Mouse (Mus musculus): Measurements from ENCODE around the gene Rxfp2.

Rxfp2 gene

DNA sequence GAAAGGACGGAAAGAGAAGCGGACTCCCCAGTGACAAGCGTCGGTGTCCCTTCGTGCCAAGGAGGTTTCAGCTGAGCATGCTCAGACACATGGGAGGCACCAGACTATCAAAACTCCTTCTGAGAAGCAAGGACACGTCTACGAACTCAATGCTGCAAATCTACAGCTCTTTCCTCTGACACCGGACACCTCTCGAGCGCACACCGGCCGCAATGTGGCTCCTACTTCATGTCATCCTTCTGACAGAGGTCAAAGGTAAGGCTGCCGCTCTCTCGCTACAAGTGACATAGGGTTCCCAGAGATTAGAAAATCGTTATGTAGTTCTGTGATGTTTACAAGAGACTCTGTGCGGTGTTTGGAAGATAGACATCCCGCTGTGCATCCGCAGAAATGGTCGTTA lies at the start of gene Rxfp2:
Rxfp2 (plus strand) TSS at position 20 of the 400 bp plus-strand sequence.
- TF ChIP-seq GATA4 (IDR thresholded peaks at IDR 0.05; ENCODE audit: insufficient replicate concordance, low read length), result no peak

DNA sequence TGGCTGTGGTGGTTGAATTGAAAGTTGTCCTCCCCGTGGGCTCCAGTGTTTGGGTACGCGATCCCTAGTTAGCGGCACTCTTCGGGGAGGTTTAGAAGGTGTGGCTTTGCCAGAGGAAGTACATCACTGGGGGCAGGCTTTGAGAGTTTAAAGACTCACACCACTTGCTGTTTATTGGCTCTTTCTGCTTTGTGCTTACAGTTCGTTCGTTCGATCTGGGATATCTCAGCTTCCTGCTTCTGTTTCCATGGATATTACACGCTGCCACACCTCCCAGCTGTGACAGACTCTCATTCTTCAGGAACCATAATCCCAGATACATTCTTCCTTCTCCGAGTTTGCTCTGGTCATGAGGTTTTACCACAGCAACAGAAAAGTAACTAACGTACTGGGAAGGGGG lies 48.2 kb upstream of the Rxfp2 start:
- TF ChIP-seq GATA4 (IDR thresholded peaks at IDR 0.05; ENCODE audit: insufficient replicate concordance, low read length), result no peak

DNA sequence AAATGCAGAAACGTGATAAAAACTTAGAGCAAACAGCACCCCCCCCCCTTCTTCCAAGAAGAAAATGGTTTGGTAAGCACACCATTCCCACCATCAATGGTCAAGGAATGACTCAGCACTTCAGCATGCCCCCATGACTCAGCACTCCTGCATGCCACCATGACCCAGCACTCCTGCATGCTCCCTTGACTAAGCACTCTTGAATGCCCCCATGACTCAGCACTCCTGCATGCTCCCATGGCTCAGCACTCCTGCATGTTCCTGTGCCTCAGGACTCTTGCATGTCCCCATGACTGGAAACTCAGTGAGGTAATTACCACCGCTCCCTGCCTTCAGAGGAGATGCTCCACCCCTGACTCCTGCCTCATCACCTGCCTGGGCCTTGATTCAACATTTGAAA lies 41.4 kb upstream of the Rxfp2 start:
- TF ChIP-seq GATA4 (IDR thresholded peaks at IDR 0.05; ENCODE audit: insufficient replicate concordance, low read length), result no peak

DNA sequence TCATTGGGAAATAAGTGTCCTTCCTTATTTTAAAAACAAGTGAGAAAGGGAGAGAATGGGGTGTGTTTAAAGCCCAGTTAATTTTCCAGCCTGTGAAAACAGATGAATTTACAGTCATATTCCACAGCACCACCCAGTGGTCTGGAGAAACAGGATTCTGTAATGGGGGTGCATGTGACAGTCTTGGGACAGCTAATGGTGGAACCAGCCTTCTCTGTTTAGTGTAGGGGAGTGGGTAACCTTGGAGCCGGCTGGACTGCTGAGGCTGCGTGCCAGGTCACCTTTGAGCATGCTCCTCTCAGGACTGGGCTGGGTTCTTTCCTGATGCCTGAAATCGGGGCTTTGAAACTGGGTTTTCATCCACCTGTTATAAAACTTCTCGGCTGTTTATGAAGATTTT lies 34.9 kb upstream of the Rxfp2 start:
- TF ChIP-seq GATA4 (IDR thresholded peaks at IDR 0.05; ENCODE audit: insufficient replicate concordance, low read length), result no peak

DNA sequence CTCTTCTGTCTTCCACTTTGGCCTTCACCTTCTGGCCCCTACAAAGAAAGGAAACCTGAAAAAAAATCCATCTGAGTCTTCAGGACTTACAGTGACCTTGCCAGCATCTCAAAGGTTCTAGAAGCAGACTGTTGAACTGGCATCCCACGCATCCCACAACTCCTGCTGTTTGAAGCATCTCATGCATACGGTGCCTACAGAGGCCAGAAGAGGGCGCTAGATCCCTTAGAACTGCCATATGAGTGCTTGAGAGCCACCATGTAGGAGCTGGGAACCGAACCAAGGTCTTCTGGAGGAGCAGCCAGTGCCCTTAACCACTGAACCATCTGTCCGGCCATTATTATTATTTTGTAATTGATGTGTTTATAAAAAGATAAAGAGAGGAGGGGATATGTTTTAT lies 23.9 kb upstream of the Rxfp2 start:
- TF ChIP-seq GATA4 (IDR thresholded peaks at IDR 0.05; ENCODE audit: insufficient replicate concordance, low read length), result no peak

DNA sequence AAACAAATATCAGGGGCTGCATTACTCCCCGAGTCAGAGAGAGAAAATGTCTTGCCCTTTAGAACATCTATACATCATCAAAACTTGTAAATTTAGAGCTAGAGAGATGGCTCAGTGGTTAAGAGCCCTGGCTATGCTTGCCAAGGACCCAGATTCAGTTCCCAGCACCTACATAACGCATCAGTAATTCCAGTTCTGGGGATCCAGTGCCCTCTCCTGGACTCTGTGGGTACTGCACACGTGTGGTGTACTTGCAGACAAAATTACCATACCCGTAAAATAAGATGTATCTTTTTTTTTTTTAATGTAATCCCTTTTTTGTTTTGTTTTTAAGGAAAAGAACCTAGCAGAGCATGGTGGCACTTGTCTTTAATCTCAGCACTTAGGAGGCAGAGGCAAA lies 21.9 kb upstream of the Rxfp2 start:
- TF ChIP-seq GATA4 (IDR thresholded peaks at IDR 0.05; ENCODE audit: insufficient replicate concordance, low read length), result no peak

DNA sequence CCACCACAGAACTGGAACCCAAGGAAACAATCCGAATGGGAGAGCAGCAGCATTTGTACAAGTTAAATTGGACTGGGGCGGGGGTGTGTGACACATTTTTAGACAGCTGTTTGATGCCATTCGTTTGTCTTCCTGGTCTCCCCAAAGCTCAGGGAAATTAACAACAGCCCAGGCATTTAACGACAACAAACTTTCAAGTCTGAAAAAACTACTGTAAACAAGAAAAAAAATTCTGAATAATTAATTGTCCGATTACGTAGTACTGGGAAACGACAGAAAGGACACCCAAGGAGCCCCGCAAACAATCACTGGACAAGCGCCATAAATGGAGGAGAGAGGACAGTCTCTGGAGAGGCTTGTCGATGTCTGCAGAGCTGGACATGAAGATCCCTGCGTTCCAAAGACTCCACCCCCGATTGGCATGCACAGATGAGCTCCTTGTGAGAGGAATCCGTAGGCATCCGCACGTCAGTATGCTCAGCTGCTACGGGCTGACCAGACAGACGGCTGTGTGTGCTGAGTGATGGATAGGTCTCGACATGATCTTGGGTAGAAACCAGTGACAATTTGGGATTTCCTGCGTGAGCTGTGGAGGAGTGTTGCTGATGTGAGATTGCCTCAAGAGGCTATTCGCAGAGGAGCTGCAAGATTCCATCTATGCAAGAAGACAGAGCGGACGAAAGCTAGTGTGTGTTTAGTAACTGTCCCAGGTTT lies 21.0 kb upstream of the Rxfp2 start:
- TF ChIP-seq GATA4 (IDR thresholded peaks at IDR 0.05; ENCODE audit: insufficient replicate concordance, low read length), result no peak

DNA sequence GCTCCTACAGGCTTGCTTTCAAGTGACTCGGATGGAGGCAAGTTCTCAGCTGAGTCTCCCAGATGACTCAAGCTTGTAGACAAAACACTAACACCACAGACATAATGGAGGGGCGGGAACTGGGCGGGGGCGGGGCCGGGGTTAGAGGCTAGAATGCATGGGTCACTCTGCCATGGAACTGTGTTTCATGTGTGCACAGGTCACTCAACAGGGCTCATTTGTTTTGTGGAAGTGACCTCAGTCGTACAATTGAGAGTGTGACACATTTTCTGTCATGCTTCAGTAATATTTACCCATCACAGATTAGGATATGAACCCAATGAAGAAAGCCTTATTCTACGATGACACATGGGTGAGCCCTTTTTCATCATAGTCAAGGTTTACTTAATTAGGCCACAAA lies 20.2 kb upstream of the Rxfp2 start:
- no peak for TF ChIP-seq GATA4 (IDR thresholded peaks at IDR 0.05; ENCODE audit: insufficient replicate concordance, low read length)

DNA sequence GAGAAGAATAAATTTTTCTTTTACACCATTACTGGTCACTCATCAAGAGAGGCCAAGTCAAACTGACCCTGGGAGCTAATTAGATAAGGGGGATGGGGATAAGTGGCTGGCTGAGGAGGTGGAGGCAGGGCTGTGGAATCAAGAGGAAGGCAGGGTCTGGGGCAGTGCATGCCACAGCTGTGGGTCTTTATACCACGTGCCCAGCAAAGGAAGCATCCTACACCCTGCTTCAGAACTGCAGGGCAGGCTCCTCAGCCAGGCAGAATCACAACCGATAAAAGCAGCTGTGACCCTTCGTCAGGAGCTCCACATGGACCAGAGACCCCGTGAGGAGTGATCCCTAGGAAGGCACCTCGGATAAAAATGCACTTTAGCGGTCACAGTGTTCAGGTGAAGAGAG lies 13.1 kb upstream of the Rxfp2 start:
- no peak for TF ChIP-seq GATA4 (IDR thresholded peaks at IDR 0.05; ENCODE audit: insufficient replicate concordance, low read length)

DNA sequence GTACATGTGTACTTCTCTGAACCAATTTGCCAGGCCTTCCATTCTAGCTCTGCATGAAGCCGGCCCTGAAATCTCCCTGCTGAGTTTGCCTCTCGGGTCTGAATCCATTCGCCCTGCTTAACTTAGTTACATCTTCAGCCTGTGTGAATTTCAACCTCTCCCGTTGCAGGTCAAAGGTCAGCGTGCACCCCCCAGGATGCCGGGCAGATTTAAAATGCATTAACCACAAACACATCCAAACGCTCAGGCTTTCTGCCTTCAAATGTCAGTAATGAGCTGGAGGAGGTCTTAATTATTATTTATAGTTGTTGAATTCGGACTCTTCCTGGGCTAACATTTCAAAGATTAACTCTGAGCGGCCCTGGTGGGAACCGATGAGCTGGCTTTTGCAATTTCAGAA lies 1.6 kb upstream of the Rxfp2 start:
- TF ChIP-seq GATA4 (IDR thresholded peaks at IDR 0.05; ENCODE audit: insufficient replicate concordance, low read length), result no peak

DNA sequence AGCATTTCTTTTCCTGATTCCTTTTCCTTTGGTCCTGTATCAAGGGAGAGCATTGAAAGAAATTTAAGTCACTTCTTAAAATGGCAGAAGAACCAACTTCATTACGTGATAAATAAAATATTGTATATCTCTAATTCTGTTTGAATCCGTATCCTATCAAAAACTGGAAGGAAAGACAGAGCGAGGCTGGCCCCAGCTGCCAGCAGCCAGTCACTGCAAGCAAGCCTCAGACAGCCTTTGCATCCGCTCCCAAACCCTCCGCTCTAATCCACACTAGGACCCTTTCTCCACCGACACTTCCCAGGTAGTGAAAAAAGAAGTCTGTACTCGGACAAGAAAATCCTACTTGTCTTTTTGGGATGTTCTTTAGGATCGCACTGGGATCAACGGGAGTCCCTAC lies 803 bp upstream of the Rxfp2 start:
- TF ChIP-seq GATA4 (IDR thresholded peaks at IDR 0.05; ENCODE audit: insufficient replicate concordance, low read length), result no peak

DNA sequence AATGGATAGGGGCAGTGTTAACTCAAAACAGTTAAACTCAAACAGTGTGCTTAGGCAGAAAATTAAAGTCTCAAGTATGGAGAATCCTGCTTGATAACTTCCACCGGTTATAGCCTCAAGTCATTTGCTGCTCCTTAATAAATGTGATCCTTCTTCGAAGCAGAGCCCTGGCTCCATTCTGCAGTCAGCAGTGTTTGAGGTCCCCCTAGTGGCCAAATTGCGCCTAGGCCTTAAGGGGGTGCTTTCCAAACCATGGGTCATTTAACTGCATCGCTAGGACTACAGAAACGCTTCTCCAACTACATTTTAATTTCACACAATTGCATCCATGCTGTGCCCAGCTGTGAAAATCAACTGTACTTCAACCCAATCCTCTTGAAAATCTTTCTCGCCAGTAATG lies 2.4 kb downstream of the Rxfp2 start:
- TF ChIP-seq GATA4 (IDR thresholded peaks at IDR 0.05; ENCODE audit: insufficient replicate concordance, low read length), result no peak

DNA sequence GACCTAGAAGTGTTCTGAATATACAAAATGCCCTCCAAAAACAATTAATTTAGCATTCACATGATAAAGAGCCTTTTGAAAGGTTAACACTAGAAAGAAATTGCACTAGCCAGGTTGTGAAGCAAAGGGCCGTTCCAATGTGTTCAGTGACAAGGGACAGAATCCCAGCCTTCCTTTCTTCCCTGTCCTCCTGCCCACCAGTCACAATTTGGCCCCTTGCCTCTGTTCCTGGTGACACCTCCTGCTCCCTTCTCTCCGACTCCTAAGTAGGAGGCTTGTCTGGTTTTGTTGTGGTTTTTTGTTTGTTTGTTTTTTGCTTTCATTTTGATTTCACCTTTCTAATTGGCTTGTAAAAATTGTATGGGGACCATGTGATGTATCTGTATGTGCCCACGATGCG lies 3.3 kb downstream of the Rxfp2 start:
- no peak for TF ChIP-seq GATA4 (IDR thresholded peaks at IDR 0.05; ENCODE audit: insufficient replicate concordance, low read length)

DNA sequence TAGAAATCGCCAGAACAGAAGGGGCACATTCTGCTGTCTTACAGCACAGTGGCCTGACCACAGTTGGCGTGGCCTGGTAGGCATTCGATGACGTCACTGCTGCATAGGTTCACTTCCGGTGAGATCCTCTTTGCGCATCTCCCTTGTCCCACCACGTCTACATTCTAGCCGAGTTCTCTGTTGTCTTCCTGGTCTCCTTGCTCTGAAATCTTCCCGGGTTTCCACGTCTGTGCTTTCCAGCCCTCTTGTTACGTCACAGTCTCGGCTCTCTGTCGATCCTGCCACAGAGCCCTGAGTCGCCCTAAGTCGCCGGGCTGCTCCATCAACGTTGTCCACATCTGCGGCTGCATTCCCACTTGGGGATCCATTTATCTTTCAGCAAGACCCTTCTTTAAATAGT lies 4.1 kb downstream of the Rxfp2 start:
- no peak for TF ChIP-seq GATA4 (IDR thresholded peaks at IDR 0.05; ENCODE audit: insufficient replicate concordance, low read length)

DNA sequence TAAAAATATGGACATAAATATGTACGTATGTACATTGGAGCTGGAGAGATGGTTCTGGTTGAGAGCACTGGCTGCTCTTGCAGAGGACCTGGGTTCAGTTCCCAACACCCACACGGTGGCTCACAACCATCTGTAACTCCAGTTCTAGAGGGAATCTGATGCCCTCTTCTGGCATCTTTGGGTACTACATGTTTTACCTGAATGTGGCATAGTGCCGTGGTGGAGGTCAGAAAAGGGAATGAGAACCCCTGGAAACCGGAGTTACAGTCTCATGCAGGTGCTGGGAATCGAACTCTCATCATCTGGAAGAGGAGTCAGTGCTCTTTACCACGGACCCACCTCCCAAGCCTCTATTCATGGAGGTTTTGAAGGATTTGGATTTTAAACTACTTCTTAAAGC lies 5.0 kb downstream of the Rxfp2 start:
- no peak for TF ChIP-seq GATA4 (IDR thresholded peaks at IDR 0.05; ENCODE audit: insufficient replicate concordance, low read length)

DNA sequence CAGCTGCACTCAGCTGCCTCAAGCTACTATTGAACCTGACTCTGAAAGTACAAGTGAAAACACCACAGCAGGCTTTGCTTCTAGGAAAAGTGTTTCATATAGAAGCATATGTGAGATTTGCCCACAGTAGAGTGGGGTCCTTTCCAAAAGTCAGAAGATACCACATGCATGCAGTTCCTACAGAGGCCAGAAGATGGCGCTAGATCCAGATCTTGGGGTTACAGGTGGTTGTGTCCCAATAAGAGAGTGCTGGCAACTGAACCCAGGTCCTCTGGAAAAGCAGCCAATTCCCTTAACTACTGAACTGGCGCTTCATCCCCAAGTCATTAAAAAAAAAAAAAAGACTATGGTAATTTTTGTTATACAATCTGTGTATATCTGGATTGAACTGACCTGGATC lies 5.7 kb downstream of the Rxfp2 start:
- no peak for TF ChIP-seq GATA4 (IDR thresholded peaks at IDR 0.05; ENCODE audit: insufficient replicate concordance, low read length)

DNA sequence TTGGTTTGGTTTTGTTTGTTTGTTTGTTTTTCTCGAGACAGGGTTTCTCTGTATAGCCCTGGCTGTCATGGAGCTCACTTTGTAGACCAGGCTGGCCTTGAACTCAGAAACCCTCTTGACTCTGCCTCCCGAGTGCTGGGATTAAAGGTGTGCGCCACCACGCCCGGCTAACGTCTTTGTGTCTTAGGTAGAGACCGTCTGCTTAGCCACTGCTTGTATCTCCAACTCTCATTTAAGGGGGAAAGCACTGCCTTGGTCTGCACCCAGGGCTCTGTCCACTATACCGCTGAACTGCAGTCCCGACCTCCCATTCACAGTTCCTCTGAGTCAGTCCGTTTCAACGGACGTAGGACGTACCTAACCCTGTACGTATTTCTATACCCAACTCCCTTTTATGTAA lies 6.4 kb downstream of the Rxfp2 start:
- no peak for TF ChIP-seq GATA4 (IDR thresholded peaks at IDR 0.05; ENCODE audit: insufficient replicate concordance, low read length)
